Mouse (Mus musculus) naive thymus-derived CD4-positive, alpha-beta T cell, adult 2 months (primary cell): ENCODE data around the gene Acsm1.
"Not testable (repeated sequence)": the region's sequence is repeated elsewhere in the genome, so short reads cannot be mapped to it uniquely, and the experiment has no call there.

Source experiments
- DNase-seq: peaks from one replicate; pipeline ENCODE4 v3.0.0-alpha.2; 2011; ENCODE audit warnings: low read depth

The Acsm1 gene

GRCm38 (mm10) chr7:119606664-119607076 lies at the start of gene Acsm1:
Gene Acsm1, plus strand, starts transcription at chr7:119607026.
- no peak for DNase-seq

GRCm38 (mm10) chr7:119559789-119560451 lies 46.9 kb upstream of the Acsm1 start:
- no peak for DNase-seq

DNA sequence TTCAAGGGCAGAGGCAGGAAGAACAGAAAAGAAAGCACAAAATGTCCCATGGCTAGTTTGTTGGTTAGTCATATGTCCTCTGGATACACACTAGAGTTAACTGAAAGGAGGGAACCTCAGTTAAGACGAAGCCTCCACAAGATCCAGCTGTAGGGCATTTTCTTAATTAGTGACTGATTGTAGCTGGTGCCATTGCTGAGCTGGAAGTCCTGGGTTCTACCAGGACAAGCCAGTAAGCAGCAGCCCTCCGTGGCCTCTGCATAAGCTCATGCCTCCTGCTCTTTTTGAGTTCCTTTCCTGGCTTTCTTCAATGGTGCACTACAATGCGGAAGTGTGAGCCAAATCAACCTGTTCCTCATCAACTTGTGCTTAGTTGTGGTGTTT lies 46.4 kb upstream of the Acsm1 start:
- DNase-seq: no peak

DNA sequence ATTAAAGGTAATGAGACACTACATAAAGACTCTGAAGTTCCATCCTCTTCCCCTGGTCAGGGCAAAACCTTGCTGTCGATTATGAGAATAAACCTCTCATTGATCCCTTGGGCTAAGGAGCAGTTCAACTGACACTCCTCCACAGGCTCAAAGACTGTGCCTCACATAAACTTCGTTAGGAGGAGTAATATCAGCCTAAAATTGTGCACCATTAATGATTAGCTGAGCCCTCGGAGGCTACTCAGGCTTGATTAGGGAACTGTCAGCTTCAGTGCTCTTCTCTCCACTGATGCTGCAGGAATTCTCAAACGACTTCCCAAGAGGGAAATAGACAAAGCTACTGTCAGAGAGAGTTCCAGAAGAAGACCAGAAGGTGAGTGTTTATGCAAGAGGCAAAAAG lies 45.4 kb upstream of the Acsm1 start:
- DNase-seq: no peak

- DNase-seq: not testable (repeated sequence)
Measured at GRCm38 (mm10) chr7:119562476-119562875, 44.4 kb upstream of the Acsm1 start.

DNA sequence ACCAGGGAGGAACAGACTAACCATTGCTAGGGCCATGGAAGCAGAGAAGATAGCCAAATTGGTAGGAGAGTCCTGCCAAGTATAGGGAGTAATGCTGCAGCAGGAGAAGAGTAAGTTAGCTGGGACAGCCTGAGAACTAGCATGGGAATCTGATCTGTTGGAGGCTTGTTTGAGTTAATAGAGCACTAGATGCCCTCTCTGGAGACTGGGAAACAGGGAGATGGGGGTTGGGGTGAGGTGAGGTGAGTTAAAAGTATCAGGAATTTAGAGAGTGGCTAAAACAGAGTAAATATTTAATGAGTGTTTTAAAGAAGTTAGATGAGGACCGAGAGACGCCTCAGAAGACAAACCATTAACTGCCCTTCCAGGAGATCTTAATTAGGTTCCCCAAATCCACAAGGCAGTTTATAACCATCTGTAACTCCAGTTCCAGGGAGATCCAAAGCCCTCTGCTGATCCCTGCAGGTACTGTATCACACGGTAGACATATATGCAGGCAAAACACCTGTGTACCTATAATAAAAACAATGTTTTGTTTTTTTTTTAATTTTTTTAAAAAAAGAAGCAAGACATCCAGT lies 12.2 kb upstream of the Acsm1 start:
- DNase-seq: no peak

DNA sequence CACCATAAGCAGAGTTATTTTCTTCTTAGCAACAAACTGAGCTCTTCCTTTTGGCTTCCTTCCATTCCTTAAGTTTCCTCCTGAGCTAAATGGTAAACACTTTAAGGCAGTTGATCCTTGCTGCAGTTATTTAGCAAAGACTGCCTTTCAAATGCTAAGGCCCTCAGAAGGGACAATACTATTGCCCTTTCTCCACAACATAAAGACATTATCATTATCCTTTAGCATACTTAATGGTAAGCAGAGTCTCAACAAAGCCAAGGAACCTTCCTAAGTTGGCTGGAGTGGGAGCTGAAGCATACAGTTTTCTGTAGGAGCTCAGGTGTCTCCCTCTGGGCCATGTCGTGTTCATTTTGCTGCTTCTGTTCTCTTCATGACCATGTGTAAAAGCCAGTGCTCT lies 11.5 kb upstream of the Acsm1 start:
- no peak for DNase-seq

GRCm38 (mm10) chr7:119596536-119596935 lies 10.3 kb upstream of the Acsm1 start:
- DNase-seq: no peak

DNA sequence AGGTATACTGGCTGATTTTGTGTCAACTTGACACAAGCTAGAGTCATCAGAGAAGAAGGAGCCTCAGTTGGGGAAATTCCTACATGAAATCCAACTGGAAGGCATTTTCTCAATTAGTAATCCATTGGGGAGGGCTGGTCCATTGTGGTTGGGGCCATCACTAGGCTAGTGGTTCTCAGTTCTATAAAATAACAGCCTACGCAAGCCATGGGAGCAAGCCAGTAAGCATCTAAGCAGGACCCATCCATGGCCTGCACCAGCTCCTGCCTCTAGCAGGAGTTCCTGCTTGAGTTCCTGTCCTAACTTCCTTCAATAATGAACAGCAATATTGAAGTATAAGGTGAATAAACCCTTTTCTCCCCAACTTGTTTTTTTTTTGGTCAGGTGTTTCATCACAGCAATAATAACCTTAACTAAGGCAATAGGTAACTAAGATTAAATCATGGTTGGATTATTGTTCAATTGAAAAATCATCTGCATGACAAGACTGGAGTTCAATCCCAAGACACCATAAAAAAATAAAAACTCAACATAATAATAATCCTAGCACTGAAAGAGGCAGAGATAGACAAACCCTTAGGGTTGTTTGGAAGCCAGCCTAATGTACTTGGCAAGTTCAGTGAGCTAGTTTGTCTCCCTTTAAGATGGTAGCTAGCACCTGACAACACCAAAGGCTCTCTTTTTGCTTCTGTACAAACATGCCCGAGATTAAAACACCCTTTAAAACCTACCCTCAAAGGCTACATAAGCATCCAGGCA lies 5.5 kb upstream of the Acsm1 start:
- DNase-seq: no peak

- no peak for DNase-seq
Measured at GRCm38 (mm10) chr7:119601954-119602317, 4.9 kb upstream of the Acsm1 start.

DNA sequence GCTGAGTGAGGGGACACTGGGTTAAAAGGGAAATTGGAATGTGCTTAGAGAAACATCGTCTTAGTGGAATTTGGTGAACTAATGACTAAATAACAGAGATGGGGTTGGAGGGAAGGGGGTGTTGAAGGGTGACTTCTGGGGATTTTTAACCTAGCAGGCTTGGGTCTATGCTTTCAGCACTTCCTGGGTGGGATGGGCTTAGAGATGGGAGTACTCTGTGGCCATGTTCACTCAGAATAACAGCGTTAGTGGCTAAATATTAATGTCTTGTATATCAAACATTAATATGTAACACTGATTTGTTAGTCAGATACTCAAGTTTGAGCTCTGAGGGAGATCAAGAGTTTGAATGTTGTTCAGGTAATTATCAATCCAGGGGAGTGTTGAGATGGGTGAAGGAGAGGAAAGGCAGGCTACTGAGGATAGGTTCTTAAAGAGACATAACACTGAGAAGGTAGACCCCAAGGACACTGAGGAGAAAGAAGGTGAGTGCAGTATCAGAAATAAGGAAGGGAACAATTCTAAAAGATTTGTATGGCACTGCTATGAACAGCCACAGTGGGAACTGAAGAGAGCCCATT lies 1.8 kb upstream of the Acsm1 start:
- no peak for DNase-seq

DNA sequence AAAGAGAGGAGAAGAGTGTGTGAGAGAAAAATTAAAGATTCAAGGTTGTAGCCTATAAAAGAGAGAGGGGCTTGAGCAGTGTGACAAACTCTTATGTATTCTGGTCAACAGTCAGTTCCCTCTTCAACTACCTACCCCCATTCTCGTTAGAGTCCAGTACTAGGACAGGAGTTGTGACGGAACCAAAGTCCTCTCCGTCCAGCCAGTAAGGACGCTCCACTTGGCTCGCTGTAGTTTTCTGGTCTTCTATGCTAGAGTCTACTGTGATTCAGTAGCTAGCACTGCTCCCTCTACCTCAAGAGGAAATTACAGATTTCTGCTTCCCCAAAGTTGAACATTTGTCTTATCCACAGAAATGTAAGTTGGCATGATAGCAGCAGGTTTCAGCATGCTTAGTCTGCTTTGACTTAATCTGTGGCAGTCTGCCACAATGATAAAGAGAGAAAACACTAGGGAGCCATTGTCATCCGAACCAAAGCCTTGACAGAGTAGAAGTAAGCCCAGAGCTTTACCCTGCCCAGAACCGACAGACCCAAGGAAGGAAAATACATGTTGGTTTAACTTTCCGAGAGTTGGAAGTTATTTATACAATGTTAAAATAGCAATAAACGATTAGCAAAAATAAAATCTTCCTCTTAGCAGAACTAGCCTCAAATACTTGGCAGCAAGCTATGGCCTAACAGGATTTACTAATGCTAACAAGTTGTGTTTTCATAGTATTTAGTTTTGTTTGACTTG lies 731 bp upstream of the Acsm1 start:
- DNase-seq: no peak

DNA sequence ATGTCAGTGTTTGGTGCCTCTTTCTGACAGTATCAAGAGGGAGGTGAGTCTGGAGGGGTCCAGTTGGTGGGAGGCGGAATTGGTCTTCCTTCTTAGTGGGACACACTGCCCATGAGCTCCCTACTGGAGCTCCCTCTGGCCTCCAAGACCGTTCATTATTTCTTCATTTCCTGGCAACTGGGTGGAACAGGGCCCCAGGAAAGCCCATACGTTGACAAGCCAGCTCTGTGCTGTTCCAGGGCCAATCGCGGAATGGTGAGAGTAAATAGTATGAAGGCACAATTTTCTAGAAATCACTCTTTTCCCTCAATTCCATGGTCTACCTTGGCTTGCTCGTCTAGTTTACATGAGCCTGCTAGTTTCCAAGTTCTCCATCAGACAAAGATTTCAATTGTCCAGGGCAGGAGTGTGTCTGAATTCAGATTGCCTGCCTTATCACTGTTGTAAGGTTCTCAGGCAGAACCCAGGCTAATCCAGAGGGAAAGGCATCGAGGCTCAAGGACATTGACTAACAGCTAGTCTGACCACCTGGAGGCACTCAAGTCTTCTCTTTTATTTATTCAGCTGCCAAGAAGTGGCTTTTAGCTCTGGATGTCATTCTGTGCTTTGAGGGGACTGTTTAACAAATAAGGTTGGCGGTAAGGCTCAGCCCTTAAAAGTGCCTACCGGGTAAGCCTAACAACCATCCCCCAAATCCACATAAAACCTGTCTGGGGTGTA lies 1.1 kb downstream of the Acsm1 start:
- no peak for DNase-seq

GRCm38 (mm10) chr7:119616531-119616930 lies 9.7 kb downstream of the Acsm1 start:
- DNase-seq: no peak

GRCm38 (mm10) chr7:119617593-119617992 lies 10.8 kb downstream of the Acsm1 start:
- DNase-seq: no peak

DNA sequence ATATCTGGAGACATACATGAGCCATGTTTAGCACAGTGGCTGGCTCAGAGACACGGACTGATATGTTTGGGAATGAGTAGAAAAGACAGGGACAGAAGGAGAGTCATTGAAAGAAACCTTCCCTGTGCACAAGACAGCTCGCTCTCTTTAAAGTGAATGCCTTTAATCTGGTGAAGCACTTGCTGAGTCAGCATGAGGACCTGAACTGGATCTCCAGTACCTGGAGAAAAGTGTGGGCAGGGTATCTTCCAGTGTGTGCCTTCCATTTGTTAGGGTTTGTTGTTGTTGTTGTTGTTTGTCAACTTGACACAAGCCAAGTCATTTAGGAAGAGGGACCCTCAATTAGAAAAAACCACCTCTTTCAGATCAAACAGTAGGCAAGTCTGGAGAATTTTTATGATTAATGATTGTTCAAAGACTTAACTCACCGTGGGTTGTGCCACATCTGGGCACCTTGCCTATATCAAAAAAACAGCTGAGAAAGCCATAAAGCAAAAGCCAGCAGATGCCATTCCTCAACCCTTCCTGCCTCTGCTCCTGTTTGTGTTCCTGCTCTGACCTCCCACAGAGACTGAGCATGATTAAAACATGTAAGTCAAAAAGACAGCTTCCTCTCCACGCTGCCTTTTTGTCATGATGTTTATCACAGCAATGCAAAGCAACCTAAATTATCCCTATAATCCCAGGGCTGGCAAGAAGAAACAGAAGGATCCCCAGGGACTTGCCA lies 11.5 kb downstream of the Acsm1 start:
- no peak for DNase-seq

- DNase-seq: no peak
Measured at GRCm38 (mm10) chr7:119620157-119620556, 13.3 kb downstream of the Acsm1 start.

DNA sequence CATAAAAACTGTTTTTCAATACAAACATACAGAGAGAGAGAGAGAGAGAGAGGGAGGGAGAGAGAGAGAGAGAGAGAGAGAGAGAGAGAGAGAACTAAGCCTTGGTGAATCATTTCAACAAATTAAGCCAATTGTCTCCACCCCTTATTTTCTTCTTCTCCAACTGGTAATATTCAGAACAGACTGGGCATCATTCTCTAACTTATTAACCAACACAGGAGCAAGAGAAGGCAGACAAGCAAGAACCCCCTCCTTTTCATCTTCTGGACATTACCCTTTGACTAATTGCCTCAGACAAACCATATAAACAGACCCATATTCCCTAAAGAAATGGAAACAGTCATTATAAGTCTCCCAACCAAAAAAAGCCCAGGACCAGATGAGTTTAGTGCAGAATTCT lies 31.9 kb downstream of the Acsm1 start:
- no peak for DNase-seq

DNA sequence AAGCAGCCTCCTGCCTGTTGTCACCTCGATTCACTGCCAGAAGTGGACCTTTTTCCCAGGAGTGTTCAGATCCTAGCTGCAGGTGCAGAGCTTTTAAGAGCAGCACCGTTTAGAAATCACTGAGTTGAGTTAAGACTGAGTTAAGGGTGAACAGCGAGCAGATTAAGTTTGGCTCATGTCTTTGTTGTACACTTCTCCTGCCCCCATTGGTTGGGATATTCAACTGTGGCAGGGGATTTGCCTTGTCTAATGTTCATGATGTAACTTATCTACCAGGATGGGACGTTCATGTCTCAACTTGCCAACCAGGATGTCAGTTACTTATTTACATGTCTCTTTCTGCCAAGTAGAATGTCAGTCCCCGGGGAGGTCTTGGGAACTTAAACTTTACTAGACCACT lies 35.5 kb downstream of the Acsm1 start:
- DNase-seq: no peak

DNA sequence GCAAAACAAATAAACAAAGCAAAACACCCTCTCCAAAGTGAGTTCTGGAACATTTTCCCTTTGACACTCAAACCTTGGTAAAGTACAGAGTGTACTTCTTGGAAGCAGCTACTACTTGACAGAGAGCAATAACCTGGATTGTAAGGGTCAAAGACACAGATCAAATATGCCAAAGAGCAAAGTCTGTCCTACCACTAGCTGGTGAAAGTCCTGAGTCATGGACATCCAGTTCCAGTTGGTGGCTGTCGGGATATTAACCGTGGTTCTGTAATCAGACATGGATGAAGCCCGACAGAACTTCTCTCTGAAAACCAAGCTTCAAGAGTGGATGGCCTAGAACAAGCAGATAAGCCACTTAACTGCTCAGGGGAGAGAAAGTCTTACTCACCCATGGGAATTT lies 61.1 kb downstream of the Acsm1 start:
- DNase-seq: no peak

DNA sequence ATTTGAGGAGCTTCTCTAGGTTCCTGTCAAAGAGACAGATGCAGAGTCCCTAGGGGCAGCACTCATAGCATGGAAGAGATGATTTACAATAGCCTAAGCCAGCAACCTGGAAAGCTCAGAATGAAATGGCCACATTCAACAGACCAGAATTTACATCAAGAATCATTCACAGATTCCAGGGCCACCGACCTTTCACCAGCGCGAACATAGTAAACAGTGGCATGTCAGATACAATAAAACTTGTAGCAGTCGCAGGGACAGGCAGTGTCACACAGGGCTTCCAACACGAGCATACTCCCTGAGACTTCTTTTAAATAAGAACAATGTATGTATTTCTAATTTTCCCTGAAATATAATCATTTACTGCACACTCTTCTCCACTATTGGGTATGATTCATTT lies 63.6 kb downstream of the Acsm1 start:
- no peak for DNase-seq
